ENCODE assay signal across 8 mouse cellular contexts in the genomic region with DNA sequence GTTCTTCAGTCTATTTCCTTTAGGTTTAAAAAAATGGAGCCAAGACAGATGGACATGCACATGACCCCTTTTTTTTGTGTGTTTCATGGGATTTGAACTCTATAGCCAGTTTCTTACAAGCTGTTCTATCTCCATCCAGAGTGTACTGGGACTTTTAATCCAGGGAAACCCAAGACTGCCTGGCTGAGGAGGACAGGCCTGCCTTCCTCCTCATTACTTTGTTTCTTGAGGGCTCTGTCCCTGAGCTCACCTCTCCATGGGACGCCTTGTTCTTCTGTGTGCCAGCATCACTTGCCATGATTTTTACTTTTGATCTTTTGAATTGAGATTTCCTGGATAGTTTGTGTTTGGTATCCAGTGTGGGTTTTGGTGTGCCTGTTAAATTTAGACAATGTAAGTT. TPM values are rescaled to one million over a fixed set of nuclear protein-coding genes. Genes with fewer than 3 reads are reported as not detected.
A peak's percentile ranks its signal among the peaks of the same experiment; 100 is the strongest.
DNase-seq lines count a peak whose midpoint lies in the region; ATAC-seq and TF ChIP-seq lines count a peak whose summit lies in the region.

No protein-coding gene starts in this region.

- WGBS in cerebellum, adult 2 months, result 57% methylated on average over 1 of the region's 1 CpGs
- 66% methylated on average over 1 of the region's 1 CpGs for WGBS in liver, embryonic 14.5 days (ENCODE audit: insufficient replicate concordance)

- peak overlapping the region; percentile 44 for H3K4me3 ChIP-seq in cerebellum, adult 2 months (replicated peaks; ENCODE audit: insufficient read depth, low read depth, low read length)
- peak overlapping the region; percentile 72 for H3K4me3 ChIP-seq in testis, adult 2 months (ENCODE audit: control insufficient read depth, low read depth, low read length)
- peak overlapping the region; percentile 78 to 92 for H3K4me3 ChIP-seq in liver, embryonic 14.5 days (ENCODE audit: insufficient read depth in 1 of 2, low read depth in 2 of 2, low read length in 2 of 2)

- no peaks in the 10 kb centered on the region for H3K27me3 ChIP-seq in cerebellum, adult 2 months (ENCODE audit: control insufficient read depth, insufficient read depth, low read length)
- no peaks in the 10 kb centered on the region for H3K27me3 ChIP-seq in testis, adult 2 months (ENCODE audit: control insufficient read depth, insufficient read depth, low read length)
- no peaks in the 10 kb centered on the region for H3K27me3 ChIP-seq in liver, embryonic 14.5 days (ENCODE audit: control insufficient read depth, insufficient read depth, low read length)

- TF ChIP-seq CTCF in cerebellum, adult 2 months (IDR thresholded peaks at IDR 0.05; ENCODE audit: borderline replicate concordance, insufficient read depth, low read depth, low read length), result no peak
- no peak for TF ChIP-seq CTCF in testis, adult 2 months (IDR thresholded peaks at IDR 0.05; ENCODE audit: control insufficient read depth, insufficient read depth, insufficient replicate concordance, low read depth, low read length)
- no peak for TF ChIP-seq CTCF in liver, embryonic 14.5 days (IDR thresholded peaks at IDR 0.05; ENCODE audit: low read depth)

- ATAC-seq in liver, embryonic 14.5 days (ENCODE audit: insufficient read depth), result no peak
- no peak for ATAC-seq in megakaryocyte progenitor cell, adult 5-6 weeks (replicated peaks; ENCODE audit: poor library complexity)

- no peak for DNase-seq in cerebellum, adult 2 months
- no peak for DNase-seq in cerebellum, adult 11 months
- DNase-seq in testis, postnatal 10 days (ENCODE audit: low spot score), result no peak
- no peak for DNase-seq in liver, embryonic 14.5 days (ENCODE audit: low read depth in 3 of 3, low spot score in 3 of 3)
- no peak for DNase-seq in thymus, postnatal 4 days
- no peak for DNase-seq in right cerebral cortex, postnatal 10 days (ENCODE audit: low spot score in 2 of 2)

- no peak overlapping the region for H3K27ac ChIP-seq in cerebellum, adult 2 months (ENCODE audit: insufficient read depth, low read length)
- 0 out of 2 replicates have a peak overlapping the region, but pooled peaks have one; percentile 8 for H3K27ac ChIP-seq in testis, adult 2 months (ENCODE audit: control insufficient read depth, insufficient read depth, low read depth, low read length)
- H3K27ac ChIP-seq in liver, embryonic 14.5 days, result no peak overlapping the region

- H3K9me3 ChIP-seq in liver, embryonic 14.5 days (ENCODE audit: control insufficient read depth, low read length), result no peaks in the 10 kb centered on the region

- peak overlapping the region; percentile 94 for H3K4me2 ChIP-seq in liver, embryonic 14.5 days (ENCODE audit: low read depth)

- 0 out of 2 replicates have a peak, but pooled peaks cover 2% of the 10 kb centered on the region for H3K4me1 ChIP-seq in cerebellum, adult 2 months (ENCODE audit: control insufficient read depth, insufficient read depth, low read length)
- peaks cover 10% of the 10 kb centered on the region for H3K4me1 ChIP-seq in testis, adult 2 months (ENCODE audit: control insufficient read depth, insufficient read depth, low read length)
- peaks cover 12 to 14% of the 10 kb centered on the region in 2 experiments; a peak in 3 of 4 replicates for H3K4me1 ChIP-seq in liver, embryonic 14.5 days (replicated peaks; ENCODE audit: control insufficient read depth in 2 of 2, insufficient read depth in 2 of 2, low read length in 1 of 2)

- TF ChIP-seq POLR2A in cerebellum, adult 2 months (IDR thresholded peaks at IDR 0.05; ENCODE audit: borderline replicate concordance, insufficient read depth, low read length), result no peak
- TF ChIP-seq POLR2A in testis, adult 2 months (IDR thresholded peaks at IDR 0.05; ENCODE audit: control insufficient read depth, low read depth, low read length), result no peak

- H3K36me3 ChIP-seq in testis, adult 2 months (ENCODE audit: control insufficient read depth, insufficient read depth, low read length), result no peaks in the 10 kb centered on the region
- H3K36me3 ChIP-seq in liver, embryonic 14.5 days (replicated peaks; ENCODE audit: control insufficient read depth, insufficient read depth, low read depth), result no peaks in the 10 kb centered on the region; the same call in 1 of the 2 replicates

- TF ChIP-seq EP300 in liver, embryonic 14.5 days (IDR thresholded peaks at IDR 0.05; ENCODE audit: low read depth), result no peak

- peak overlapping the region; percentile 93 for H3K9ac ChIP-seq in liver, embryonic 14.5 days (replicated peaks)

RNA-seq across cellular contexts. Expression of a gene that starts 1.6 kb away (rescaled TPM):
- 99.3 and 106 TPM in 2 replicates for polyA plus RNA-seq in cerebellum, adult 2 months (2012; rRNA removed)
- polyA plus RNA-seq in testis, adult 2 months (2012; rRNA removed), result 70.6 and 104 TPM in 2 replicates
- 52.3 and 57.4 TPM in 2 replicates for polyA plus RNA-seq in liver, embryonic 14.5 days (2012; rRNA removed)
- polyA plus RNA-seq in liver, embryonic 14.5 days (2014; fragmentation: Nextera tagmentation; extraction: Ambion mirVana), result 79.2 and 88.7 TPM in 2 replicates
- 223 and 232 TPM in 2 replicates for total RNA-seq in megakaryocyte progenitor cell, adult 5-6 weeks (2015)
- total RNA-seq in megakaryocyte progenitor cell, adult 5-6 weeks (2017), result 104 and 140 TPM in 2 replicates
